Mouse (Mus musculus) heart, postnatal 10 days (tissue): Measurements from ENCODE around the gene Smco1. TPM values are rescaled to one million over a fixed set of nuclear protein-coding genes. Genes with fewer than 3 reads are reported as not detected.

Source experiments
- DNase-seq, 2 experiments: peaks; one replicate each; pipeline ENCODE4 v3.0.0; 2021
- intact Hi-C: fragments of 180-260 bp; cut with DNase I; formaldehyde crosslinking; loops from one replicate; pipeline ENCODE4 v1.15.1; 2025
- microRNA-seq, 2 experiments: library from miRNA; unstranded; fragments of <30 nt; microRNA quantifications; one replicate each; pipeline ENCODE4 v1.2.0; 2022
- total RNA-seq, 2 experiments: library from RNA; stranded (reverse); gene quantifications; 2 replicates each; pipeline ENCODE4 v1.2.3; 2021

The Smco1 gene
- total RNA-seq, 2 experiments from 2014 or later, result 7.9 to 9.6 TPM

DNA sequence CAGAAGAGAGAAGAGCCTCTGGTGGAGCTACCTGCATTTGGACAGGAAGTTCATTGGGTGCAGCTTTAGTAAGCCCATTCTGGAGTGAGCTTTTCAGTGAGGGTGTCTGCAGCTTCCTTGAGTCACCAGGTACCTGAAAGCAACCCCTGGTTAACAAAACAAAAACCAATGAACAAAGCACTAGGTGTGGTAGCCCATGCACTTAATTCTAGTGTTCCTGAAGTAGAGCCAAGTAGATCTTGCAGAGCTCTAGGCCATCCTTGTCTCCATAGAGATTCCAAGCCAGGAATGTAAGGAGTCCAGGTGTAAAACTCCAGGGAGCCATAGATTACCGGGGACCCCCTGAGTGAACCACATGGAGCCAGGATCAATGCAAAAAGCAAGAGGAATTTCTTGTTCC lies 31.8 kb downstream of the Smco1 start:
- no peak for DNase-seq
- intact Hi-C loops, result no loop called here

DNA sequence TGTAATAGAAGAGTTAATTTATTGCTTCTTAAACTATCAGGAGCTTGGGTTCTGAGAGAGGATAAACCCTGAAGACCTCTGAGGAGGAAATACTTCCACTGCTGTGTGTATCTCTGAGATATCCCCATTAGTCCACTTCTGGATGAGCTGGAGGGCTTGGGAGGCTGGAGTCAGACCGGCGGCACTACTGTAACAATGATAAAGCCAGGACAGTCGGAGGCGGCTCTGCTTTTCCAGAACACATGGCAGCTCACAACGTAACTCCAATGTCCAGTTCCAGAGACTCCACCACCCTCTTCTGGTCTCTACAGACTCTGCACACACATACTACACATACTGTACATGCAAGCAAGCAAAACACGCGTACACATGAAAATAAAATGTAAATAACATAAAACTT lies 32.6 kb downstream of the Smco1 start:
- intact Hi-C loops, result no loop called here
- DNase-seq, result no peak

DNA sequence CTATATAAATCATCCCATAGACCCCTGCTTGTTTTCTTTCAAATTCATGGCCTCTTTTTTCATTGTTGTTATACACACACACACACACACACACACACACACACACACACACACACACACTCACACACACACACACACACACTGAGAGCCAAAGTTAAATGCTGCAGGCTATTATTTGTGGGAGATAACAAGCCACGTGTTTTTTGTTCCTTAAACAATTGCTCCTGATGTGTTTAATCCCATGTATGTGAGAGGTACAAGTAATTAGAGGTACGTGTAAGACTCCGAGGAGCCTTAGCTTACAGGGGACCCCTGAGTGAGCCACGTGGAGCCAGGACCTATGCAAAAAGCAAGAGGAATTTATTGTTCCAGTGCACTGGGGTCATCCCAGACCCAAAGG lies 40.7 kb downstream of the Smco1 start:
- intact Hi-C loops, result no loop called here
- no peak for DNase-seq

DNA sequence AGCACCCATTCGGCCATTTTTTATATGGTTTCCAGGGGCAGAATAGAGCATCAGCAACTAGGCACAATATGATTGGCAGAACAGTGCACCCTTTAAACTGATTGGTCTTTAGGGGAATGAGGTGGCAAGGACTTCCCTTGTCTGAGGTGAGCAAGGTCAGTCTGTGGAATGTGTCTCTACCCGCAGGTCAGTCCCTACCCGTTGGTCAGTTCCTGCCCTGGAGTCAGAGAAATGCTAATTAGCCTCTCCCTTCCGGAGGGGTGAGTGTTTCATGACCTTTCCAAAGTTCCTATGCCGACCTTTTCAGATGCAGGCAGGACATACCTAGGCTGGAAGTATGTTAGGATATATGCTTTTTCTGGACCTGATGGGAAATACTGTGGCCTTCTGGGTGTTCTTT lies 41.1 kb downstream of the Smco1 start:
- DNase-seq, result no peak
- intact Hi-C loops, result no loop called here

DNA sequence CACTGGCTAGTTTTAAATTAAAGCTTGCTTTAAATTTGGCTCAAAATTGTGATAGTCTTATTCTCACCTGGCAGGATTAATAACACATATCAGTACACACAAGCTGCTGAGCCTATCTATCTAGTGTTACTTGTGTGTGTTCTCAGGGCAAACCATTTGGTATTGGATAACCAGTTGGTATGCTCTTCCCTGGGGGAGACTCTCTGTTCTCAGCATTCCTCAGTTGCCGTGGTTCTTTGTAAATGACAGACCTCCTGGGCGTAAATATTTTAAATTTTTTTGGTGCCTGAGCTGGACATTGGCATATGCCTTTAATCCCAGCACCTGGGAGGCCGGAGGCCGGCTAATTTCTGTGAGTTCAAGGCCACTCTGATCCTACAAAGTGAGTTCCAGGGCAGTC lies 41.6 kb downstream of the Smco1 start:
- DNase-seq, result no peak
- intact Hi-C loops, result no loop called here

DNA sequence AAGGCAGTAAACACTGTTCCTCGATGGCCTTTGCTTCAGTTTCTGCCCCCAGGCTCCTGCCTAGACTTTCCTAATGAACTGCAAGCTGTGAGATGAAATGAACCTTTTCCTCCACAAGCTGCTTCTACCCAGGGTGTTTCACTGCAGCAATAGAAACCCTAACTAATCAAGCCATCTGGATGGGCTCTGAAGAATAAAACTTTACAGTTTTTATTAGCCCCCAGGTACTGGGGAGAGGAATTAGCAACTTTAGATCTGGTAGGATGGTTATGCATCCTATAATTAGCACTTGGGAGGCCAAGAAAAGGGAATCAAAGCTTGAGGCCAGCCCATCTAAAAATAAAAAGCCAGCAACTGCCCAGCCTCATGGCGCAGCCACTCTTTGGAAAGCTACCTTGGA lies 45.3 kb downstream of the Smco1 start:
- DNase-seq, result no peak
- intact Hi-C loops, result no loop called here

DNA sequence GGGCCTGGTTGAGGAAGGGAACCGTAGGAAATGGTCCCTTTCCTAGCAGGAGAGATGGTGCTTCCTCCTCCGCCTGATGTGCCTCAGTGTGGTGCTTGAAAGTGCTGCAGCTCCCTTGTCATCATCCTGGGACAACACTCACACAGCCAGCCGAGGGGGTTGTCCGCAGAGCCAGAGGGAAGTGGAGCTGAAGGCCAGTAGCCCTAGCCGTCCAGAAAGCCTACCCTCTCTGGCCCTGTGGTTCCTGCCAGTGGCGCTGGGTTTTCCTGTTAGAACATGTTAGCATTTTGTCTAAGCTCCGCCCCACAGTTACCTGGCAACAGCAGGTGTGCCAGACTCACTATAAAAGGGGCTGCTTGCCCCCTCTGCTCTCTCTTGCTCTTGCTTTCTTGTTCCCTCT lies 52.7 kb downstream of the Smco1 start:
- DNase-seq, result no peak
- intact Hi-C loops, result no loop called here

Small RNA genes within 50 kb of the gene (microRNA-seq; reads per million reads assigned to microRNA genes)
- 0 reads per million in 2 experiments for gene Mir1946a

Other genes starting within 250 kb of the Smco1 start
- gene Pak2, start 192.1 kb upstream of the Smco1 start, total RNA-seq, result 10 to 100 TPM; 42.4 to 42.5 TPM
- gene Pigx, start 171.7 kb upstream of the Smco1 start, total RNA-seq, result 10 to 100 TPM; 23.9 to 26.6 TPM
- gene Cep19, start 171.7 kb upstream of the Smco1 start, total RNA-seq, result 10 to 100 TPM in 1 of 2 experiments, 1 to 10 TPM in 1; 9.6 to 10.6 TPM
- gene Nrros, start 105.9 kb upstream of the Smco1 start, total RNA-seq, result 1 to 10 TPM; 5.7 to 6.8 TPM
- gene Bex6, start 91.6 kb upstream of the Smco1 start, total RNA-seq, result not detected
- gene Fbxo45, start 24.3 kb upstream of the Smco1 start, total RNA-seq, result 10 to 100 TPM; 15.5 to 16.3 TPM
- 1 to 10 TPM; 6.8 to 6.9 TPM for gene Wdr53, start 24.2 kb upstream of the Smco1 start, total RNA-seq
- gene Rnf168, start 6.0 kb downstream of the Smco1 start, total RNA-seq, result 10 to 100 TPM; 16.1 to 18.5 TPM
- 10 to 100 TPM; 34.0 to 35.4 TPM for gene Ubxn7, start 60.8 kb downstream of the Smco1 start, total RNA-seq
- gene Tm4sf19, start 129.0 kb downstream of the Smco1 start, total RNA-seq, result not detected
- gene Tctex1d2, start 148.2 kb downstream of the Smco1 start, total RNA-seq, result 1 to 10 TPM; 5.5 to 5.6 TPM
- 100 to 1,000 TPM in 1 of 2 experiments, 10 to 100 TPM in 1; 98.6 to 107 TPM for gene Pcyt1a, start 159.5 kb downstream of the Smco1 start, total RNA-seq
- 1 to 10 TPM; 3.4 to 4.2 TPM for gene Slc51a, start 216.4 kb downstream of the Smco1 start, total RNA-seq
- gene Zdhhc19, start 224.8 kb downstream of the Smco1 start, total RNA-seq, result not detected